Mouse (Mus musculus): ENCODE measurements around the gene Sat2.

The Sat2 gene

DNA sequence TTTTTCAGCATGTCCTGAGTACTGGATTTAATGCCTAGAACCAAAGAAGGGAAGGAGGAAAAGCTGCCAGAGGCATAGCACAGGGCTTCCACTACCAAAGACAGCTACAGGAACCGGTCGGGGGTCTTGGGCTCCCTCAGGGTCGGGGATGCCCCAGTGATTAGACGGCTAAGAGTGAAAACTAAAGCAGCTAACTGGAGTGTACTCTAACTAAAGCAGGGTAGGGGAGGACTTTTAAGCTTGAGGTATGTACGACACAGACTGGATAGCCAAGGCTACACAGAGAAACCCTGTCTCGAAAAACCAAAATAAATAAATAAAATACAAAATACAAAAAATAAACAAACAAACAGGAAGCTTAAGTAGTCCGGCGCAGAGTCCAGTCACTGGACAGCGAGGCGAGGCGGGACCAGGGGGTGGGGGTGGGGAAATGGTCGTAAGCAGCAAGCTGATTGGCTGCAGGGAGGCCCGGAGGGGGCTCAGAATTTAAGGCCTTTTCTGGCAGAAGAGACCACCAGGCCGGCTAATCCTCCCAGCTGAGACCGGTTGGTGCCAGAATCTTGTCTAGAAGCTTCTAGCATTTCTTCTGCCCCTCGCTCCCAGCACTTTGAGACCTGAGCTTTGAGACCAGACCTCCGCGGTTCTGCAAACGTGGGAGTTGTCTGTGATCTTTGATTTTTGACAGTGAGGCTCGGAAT, at the start of gene Sat2:
TSS of gene Sat2 (plus strand) at position 454 of the 698 bp plus-strand sequence.
- DNase-seq (ENCODE audit: low spot score): no peak

GRCm38 (mm10) chr11:69575220-69575619, 46.6 kb upstream of the Sat2 start:
- no peak for DNase-seq (ENCODE audit: low spot score)

DNA sequence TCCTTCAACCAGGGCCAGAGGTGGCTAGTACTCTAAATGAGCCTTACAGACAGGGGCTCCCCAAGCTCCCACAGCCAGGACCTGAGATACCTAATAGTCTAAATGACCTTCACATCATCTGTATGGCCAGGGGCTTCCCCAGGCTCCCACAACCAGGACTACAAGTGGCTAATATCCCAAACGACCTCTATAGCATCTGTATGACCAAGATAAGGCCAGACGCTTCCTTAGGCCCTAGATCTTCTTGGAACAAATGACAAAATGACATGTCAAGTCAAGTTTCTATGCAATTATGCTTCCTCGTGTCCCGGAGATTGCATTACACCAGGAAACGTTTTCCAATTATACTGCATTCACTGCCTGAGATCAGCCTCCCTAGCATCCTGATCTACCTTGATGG, 45.5 kb upstream of the Sat2 start:
- DNase-seq (ENCODE audit: low spot score): no peak

DNA sequence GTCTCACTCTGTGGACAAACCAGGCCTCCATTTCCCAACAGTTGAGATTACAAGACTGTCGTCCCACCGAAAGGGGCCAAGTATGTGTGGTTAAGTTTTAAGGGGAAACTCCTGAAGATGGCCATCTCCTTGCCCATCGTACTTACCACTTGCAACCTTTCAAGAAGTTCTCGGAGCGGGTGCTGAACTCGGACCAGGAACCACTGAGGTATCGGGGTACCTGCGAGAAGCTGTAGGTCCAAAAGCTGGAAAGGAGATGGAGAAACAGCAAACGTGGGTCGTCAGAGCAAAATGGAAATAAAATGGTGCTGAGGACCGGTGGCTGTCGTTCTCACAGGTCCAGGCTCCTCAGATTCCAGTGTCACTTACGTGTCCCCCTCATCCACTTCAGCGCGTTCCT, 43.5 kb upstream of the Sat2 start:
- no peak for DNase-seq (ENCODE audit: low spot score)

DNA sequence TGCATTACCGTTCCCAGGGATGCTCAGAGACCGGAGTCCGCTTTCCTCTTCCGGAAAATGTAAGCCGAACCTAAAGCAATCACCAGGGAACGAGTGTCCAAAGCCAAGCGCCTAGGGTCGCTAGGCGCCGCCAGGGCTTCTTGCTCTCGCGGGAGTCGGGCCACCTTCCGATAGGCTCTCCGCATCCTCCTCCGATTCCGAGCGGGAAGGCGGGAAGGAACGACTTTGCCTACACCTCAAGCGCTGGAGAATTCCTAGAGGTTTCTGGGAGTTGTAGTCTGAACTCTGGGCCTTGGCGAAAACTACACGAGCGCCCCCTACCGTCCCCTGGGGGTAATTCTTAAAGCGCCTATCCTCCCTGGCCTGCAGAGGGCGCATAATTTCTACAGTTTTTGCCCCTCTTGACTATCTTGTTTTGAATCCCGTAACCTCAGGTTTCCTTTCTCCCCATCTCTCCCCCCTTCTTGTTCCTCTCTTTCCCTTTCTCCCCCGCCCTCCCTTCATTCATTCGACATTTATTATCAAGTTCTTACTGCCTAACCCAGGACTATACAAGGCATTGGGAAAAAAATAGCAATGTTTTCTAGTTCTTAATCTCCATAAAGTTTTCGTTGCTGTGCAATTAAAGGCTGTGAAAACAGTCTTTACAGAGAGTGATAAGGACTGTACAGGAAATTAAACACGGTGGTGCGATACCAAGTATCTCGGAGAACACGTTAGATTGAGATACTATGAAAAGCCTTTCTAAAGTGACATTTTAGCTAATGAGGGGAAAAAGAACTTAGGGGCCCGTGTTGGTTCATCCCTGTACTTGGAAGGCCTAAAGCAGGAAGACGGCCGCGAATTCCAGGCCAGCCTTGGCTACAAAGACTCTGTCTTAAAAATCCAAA, 42.5 kb upstream of the Sat2 start:
- peak; percentile 97 for DNase-seq (ENCODE audit: low spot score)

- peak; percentile 86 for DNase-seq (ENCODE audit: low spot score)
Measured at GRCm38 (mm10) chr11:69580091-69580514, 41.7 kb upstream of the Sat2 start, which contains the start of the genes Wrap53 and Trp53. Gene Wrap53, minus strand, starts transcription at chr11:69580255. Gene Trp53, plus strand, starts transcription at chr11:69580359.

GRCm38 (mm10) chr11:69580572-69581146, 41.2 kb upstream of the Sat2 start:
- no peak for DNase-seq (ENCODE audit: low spot score)

DNA sequence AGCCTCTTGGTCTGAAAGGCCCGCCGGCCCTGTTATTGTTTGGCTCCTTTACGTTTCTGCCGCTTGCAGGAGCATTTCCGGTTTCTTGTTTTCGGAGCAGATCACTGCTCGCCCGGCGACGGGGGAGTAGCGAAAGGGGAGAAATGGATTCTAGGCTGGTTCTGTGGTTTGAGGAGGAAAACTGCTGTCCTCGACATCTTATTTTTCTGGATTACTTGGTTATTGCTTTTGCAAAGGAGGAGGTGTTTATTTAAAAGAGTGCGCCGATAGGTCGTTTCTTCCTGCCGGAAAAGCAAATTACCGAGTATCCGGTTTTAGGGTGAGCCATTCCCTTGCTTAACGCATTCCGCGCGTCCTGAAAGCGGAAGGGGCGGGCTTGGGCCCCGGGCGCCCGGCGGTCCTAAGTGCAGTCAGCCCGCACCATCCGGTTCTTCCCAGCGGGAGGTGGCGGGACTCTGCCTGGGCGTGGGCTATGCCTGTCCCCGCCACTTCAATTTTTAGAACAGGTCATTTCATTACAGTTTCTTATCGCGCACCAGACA, 40.6 kb upstream of the Sat2 start:
- DNase-seq (ENCODE audit: low spot score): no peak

GRCm38 (mm10) chr11:69581814-69582213, 40.0 kb upstream of the Sat2 start:
- no peak for DNase-seq (ENCODE audit: low spot score)

DNA sequence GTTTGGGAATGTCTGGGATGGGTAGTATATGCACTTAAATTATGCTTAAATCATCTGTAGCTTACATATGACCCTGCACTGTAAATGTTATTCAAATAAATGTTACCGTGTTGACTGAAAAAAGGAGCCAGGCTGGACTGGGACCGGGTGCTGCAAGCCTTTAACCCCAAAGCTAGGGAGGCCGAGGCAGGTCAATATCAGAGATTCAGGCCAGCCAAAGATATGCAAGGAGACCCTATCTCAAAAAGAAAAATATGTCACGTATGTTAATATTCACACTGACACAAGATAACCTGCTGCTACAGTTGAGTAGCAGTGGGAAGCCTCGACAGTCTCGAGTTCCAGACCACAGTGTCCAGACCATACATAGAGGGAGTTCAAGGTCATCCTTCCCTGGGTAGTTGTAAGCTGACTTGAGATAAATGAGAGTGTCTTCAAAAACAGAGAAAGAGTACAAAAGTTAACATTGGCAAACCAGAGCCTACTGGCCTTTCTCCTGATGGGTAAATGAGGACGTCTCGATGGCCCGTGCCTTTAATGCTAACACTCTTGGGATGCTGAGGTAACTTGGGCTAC, 39.5 kb upstream of the Sat2 start:
- DNase-seq (ENCODE audit: low spot score): no peak

DNA sequence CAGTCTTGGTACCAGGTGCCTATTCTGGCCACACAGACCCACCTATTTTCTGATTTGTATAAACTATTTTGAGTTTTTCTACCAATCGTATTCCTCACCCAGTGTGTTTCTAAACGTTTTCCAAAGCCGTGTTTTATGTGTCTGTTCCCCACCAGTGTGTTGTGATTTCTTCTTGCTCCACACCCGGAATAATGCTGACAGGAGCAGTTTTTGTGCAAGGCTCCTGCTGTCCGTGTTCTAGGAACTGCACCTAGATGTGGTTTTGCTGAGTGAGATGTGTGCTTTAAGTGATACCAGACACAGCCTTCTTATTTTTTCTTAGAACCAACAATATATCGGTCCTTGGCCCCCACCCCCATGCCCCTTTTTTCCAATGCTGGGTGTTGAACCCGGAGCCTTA, 37.8 kb upstream of the Sat2 start:
- DNase-seq (ENCODE audit: low spot score): no peak

DNA sequence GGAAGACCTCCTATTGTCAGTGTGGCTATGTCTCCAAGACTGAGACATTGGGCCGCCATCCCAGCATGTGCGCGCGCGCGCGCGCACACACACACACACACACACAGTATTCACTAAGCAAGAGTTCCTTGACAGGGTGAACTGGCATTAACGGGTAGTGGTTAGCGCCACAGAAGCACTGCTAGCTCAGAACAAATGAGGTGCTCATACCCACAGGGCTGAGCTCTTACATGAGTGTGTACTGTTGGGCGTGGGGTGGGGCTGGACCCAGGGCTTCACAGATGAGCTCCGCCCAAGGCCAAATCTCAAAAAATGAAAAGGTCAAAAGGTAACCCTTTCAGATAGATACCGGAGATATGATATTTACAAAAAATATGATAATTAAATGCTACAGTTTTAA, 36.9 kb upstream of the Sat2 start:
- no peak for DNase-seq (ENCODE audit: low spot score)

- no peak for DNase-seq (ENCODE audit: low spot score)
Measured at GRCm38 (mm10) chr11:69585718-69586325, 36.0 kb upstream of the Sat2 start.

DNA sequence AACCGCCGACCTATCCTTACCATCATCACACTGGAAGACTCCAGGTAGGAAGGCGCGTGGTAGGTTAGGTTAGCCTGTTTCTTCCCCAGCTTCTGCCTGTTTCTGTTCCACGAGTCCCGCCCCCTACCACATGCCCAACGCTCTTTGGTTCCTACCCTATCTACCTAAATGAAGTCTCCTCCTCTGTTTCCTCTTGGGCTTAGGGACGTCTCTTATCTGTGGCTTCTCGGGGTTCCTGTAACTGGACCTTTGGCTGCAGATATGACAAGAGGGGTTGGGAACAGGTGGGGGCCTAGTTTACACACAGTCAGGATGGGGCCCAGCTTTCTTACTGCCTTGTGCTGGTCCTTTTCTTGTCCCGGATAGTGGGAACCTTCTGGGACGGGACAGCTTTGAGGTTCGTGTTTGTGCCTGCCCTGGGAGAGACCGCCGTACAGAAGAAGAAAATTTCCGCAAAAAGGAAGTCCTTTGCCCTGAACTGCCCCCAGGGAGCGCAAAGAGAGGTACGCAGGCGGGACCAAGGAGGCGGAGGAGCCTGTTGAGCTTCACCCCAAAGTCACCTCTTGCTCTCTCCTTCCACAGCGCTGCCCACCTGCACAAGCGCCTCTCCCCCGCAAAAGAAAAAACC, 32.5 kb upstream of the Sat2 start:
- DNase-seq (ENCODE audit: low spot score): no peak

DNA sequence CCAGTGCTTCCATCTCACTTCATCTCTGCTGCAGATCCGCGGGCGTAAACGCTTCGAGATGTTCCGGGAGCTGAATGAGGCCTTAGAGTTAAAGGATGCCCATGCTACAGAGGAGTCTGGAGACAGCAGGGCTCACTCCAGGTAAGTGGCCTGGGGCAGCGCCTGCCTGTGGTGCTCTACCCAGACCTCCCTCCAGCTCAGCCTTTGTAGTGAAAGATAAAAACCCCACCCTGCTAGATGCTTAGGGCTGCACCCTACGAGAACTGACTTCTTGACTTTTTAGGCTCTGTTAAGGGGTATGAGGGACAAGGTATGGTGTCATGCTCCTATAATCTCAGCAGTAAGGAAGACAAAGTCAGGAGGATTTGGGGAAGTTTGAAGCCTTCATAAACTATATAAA, 31.2 kb upstream of the Sat2 start:
- no peak for DNase-seq (ENCODE audit: low spot score)

DNA sequence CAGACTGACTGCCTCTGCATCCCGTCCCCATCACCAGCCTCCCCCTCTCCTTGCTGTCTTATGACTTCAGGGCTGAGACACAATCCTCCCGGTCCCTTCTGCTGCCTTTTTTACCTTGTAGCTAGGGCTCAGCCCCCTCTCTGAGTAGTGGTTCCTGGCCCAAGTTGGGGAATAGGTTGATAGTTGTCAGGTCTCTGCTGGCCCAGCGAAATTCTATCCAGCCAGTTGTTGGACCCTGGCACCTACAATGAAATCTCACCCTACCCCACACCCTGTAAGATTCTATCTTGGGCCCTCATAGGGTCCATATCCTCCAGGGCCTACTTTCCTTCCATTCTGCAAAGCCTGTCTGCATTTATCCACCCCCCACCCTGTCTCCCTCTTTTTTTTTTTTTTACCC, 30.4 kb upstream of the Sat2 start:
- DNase-seq (ENCODE audit: low spot score): no peak

DNA sequence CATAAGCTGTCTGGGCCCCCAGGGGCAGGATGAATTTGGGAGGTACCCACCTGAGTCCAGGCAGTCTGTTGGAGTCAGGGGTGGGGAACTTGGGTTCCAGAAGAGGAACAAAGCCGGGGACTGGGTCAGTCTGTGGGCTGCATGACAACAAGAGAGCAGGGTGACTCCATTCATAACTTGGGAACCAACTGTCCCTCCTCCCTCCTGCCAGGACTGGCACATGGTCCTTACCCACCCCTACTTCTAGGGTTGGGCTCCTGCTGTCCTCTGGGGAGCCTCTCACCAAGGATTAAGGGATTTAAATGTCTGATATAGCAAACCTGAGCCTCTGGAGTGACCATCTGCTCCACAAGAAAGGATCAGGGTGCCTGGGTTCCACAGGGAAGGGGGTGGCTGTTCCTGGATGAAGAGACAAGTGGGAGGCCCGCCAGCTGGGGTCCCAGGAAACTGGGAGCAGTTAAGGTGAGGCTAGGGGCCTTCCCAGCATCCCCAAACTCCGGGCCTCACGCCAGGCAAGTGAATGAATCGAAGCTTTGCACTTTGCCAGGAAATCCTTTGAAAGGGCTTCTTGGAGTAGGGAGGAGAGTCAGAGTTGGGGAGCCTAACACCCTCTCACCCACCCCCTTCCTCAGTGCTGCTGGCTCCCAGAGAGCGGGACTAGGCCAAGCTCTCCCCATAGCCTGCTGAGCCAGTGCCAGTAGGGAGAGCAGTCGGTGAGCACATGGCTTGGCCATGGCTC, 29.8 kb upstream of the Sat2 start:
- no peak for DNase-seq (ENCODE audit: low spot score)

- DNase-seq (ENCODE audit: low spot score): no peak
Measured at GRCm38 (mm10) chr11:69592799-69593198, 29.0 kb upstream of the Sat2 start.

- no peak for DNase-seq (ENCODE audit: low spot score)
Measured at GRCm38 (mm10) chr11:69594853-69595252, 27.0 kb upstream of the Sat2 start.

GRCm38 (mm10) chr11:69599436-69599835, 22.4 kb upstream of the Sat2 start:
- no peak for DNase-seq (ENCODE audit: low spot score)

GRCm38 (mm10) chr11:69600098-69600497, 21.7 kb upstream of the Sat2 start:
- no peak for DNase-seq (ENCODE audit: low spot score)
